Mouse (Mus musculus) olfactory bulb, adult 2 months (tissue): ENCODE results near the gene Trim54. TPM values are rescaled to one million over a fixed set of nuclear protein-coding genes. Genes with fewer than 3 reads are reported as not detected.

Source experiments
- H3K27ac ChIP-seq: fragments of 200-500 bp; 2 replicates; pipeline ENCODE4 v1.5.1; 2012; ENCODE audit warnings: low read depth, low read length; ENCODE audit not compliant: insufficient read depth
- H3K4me1 ChIP-seq: fragments of 200-500 bp; 2 replicates; pipeline ENCODE4 v1.6.1; 2012; ENCODE audit warnings: low read length; ENCODE audit not compliant: control insufficient read depth, insufficient read depth
- H3K4me3 ChIP-seq: fragments of 200-500 bp; 2 replicates; pipeline ENCODE4 v1.5.1; 2012; ENCODE audit warnings: mild to moderate bottlenecking, low read depth, low read length, moderate library complexity; ENCODE audit not compliant: insufficient read depth
- CTCF ChIP-seq: fragments of 200-500 bp; IDR thresholded peaks from 2 replicates; pipeline ENCODE4 v1.5.1; 2012; ENCODE audit warnings: low read depth, mild to moderate bottlenecking, low read length, moderate library complexity; ENCODE audit not compliant: insufficient read depth
- POLR2A ChIP-seq: fragments of 200-500 bp; IDR thresholded peaks from 2 replicates; pipeline ENCODE4 v1.6.1; 2012; ENCODE audit warnings: mild to moderate bottlenecking, low read depth, low read length, moderate library complexity; ENCODE audit not compliant: insufficient read depth
- WGBS: fragments of 180-500 bp; shearing (Covaris S2); methylation state at CpG from one replicate; pipeline ENCODE4 v1.1.7; 2018; 5-methylcytosine and 5-hydroxymethylcytosine counted together
- polyA plus RNA-seq: library from polyadenylated mRNA; stranded (reverse); fragments of >200 nt; gene quantifications from 2 replicates; pipeline ENCODE4 v1.2.4, GENCODE M21; 2012; ENCODE audit warnings: low replicate concordance; ENCODE audit not compliant: missing spikeins, insufficient read depth, insufficient read length

Gene Trim54
- polyA plus RNA-seq, 1 experiment = not detected

DNA sequence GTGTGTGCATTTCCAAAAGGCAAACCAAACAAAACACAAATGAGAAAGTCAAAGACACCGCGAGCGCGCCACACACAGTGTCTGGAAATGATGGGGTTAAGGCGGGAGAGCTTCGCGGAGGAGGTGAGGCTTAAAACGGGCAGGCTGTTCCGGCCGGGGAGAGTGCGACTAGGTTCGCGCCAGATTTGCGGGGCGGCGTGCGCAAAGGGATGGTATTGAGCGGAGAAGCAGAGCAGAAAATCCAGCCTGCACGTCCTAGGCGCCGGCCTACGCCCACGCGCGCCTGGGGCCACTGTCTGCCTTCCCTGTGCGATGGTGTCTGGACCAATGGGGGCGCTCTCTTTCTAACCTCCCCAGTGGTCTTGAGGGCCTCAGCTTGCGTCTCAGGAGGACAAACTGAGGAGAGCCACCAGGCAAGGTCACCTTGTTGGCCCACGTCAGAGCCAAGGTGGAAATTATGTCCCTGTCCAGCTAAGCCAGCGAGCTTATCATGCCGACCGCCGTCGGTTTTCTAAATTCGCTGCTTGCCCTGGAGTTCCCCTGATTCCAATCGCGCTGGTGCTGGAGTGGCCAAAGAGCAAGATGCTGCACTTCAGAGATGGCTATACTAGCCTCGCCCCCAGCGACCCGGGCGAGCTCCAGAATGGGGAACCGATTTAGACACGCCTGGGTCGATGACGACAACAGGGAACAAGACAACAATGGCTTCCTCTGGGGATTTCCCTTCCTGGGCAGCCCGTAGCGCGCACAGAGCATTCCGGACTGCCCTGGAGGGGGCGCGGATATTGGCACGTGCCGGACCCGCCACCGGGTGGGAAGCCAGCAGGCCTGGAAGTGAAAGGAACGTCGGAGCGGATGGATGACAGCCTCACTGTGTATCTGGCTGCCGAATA lies 21.5 kb upstream of the Trim54 start:
- Histone ChIP-seq H3K4me1 (peaks cover 39% of the 10 kb centered on the region), H3K27ac (no peak overlapping the region), H3K4me3 (peak overlapping the region; percentile 32)
- TF ChIP-seq POLR2A (no peak), CTCF (no peak; the same call in 1 of the 2 replicates)
- 1% methylated on average over 59 of the region's 59 CpGs for WGBS

DNA sequence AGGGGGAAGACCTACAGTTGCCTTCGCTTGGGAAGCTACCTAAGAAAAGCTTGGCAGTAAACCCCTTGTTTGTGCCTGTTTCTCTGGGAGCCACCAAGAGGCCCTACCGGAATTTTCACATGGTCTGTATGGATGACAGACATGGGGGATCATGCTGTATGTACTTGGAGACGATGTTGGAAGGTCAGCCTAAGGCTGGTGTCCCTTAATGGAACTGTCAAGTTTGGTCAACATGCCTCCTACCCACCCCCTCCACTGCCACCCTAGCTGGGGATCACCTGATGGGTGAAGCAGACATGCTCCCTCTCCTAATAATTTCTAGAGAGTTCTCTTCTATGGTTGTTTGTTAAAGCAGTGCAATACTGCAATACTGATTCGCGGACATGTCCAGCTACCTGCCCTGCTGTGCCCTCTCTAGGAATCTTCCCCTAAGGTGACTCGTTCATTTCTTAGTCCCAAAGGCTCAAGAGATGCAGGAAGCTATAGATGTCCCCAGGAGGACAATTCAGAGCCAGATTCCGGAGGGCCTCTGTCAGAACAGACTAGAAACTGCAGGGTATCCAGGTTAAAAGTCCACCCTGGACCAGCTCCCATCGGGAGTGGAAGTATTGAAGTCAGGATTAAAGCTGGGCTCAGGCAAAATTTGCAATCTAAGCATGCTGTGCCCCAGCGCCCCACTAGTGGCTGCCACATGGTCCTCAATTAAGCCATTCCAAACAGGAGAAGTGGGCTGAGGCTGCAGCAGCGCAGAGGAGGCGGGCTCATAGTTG lies 20.6 kb upstream of the Trim54 start:
- H3K4me3 ChIP-seq = peak overlapping the region; percentile 32; the same call in 1 of the 2 replicates
- H3K27ac ChIP-seq = no peak overlapping the region
- TF ChIP-seq POLR2A (no peak), CTCF (peak; percentile 25; the same call in 1 of the 2 replicates)
- 30% methylated on average over 11 of the region's 11 CpGs for WGBS
- H3K4me1 ChIP-seq = peaks cover 39% of the 10 kb centered on the region

DNA sequence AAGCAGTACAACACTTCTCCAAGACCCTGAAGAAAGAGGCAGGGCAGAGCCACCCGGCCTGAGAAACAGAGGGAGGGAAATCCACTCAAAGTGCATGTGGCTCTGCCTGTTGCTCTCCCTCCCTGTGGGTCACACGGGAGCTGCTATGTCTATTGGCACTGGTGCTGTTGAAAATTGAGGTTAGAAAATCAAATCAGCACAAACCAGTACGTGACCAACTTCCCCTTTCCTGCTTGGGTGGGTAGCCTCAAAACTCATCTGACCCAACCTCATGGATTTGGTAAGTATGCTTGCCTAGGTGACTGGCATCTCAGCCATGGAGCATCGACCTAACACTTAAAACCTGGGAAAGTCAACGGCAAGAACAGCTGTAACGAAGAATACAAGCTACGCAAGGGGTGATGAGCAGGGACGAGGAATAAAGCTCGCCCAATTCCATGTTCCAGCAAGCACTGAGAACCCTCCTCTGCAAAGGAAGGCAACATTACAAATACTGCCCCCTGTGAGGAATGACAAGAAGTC lies 10.6 kb upstream of the Trim54 start, which contains the start of gene Dnajc5g:
TSS of gene Dnajc5g (plus strand) at position 472 of the 522 bp plus-strand sequence.
- Histone ChIP-seq H3K4me3 (no peak within 1 kb of the TSS), H3K4me1 (no peaks in the 10 kb centered on the region), H3K27ac (no peak within 1 kb of the TSS)
- 88% methylated on average over 9 of the region's 9 CpGs for WGBS
- TF ChIP-seq CTCF = no peak
- no peak for TF ChIP-seq POLR2A

DNA sequence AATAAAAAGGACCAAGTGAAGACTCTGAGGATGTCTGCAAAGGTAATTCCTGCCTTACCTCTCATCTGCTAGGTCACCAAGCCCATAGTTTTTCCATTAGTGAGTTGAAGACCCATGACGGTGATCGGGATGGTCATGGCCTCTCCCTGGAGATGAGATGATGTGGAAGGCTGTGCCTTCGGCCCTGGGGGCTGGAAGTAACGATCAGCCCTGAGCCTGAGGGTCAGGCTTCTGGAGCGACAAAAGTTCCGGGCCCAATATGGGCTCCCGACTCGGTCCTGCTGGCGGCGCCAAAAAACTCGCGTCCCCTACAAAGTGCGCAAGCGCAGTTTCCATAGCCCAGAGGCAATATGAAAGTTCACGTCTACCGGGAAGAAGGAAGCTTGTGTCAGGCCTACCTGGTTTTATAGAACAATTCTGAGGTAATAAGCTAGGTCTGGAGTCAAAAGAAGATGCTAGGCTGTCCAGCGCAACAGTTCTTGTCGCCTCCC lies 8.5 kb upstream of the Trim54 start, which contains the start of gene Slc30a3:
TSS of gene Slc30a3 (minus strand) at position 238 of the 491 bp plus-strand sequence.
- Histone ChIP-seq H3K4me1 (no peaks in the 10 kb centered on the region), H3K4me3 (no peak within 1 kb of the TSS), H3K27ac (no peak within 1 kb of the TSS)
- WGBS = 95% methylated on average over 18 of the region's 18 CpGs
- no peak for TF ChIP-seq POLR2A
- TF ChIP-seq CTCF = no peak

DNA sequence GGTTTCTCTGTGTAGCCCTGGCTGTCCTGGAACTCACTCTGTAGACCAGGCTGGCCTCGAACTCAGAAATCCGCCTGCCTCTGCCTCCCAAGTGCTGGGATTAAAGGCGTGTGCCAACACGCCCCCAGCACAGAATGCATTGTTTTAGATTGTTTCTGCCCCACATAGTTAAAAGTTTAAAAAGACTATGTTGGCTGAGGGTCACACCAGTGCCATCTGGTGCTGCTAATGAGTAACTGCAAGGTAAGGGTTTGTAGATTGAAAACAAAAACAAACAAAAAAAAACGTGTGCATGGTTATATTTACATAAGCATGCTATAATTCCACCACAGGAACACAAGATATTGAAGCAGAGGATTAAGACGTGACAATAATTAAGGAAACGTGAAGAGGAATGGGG lies 5.7 kb upstream of the Trim54 start:
- no peaks in the 10 kb centered on the region for H3K4me1 ChIP-seq
- H3K27ac ChIP-seq = no peak overlapping the region
- 27% methylated on average over 7 of the region's 7 CpGs for WGBS
- H3K4me3 ChIP-seq = no peak overlapping the region
- TF ChIP-seq POLR2A = no peak
- no peak for TF ChIP-seq CTCF

DNA sequence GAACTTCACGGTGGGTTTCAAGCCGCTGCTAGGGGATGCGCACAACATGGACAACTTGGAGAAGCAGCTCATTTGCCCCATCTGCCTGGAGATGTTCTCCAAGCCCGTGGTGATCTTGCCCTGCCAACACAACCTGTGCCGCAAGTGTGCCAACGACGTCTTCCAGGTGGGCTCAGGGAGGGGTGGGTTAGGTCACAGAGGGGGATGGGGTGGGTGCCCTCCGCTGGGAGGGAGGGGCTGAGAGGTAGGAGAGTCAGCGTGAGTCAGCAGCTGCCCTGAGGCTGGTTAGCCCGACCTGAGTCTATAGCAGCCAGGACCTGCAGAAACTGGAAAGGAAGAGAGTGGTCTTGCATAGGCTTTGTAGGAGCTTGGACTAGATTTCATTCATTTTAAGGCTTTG lies 400 bp downstream of the Trim54 start:
- Histone ChIP-seq H3K27ac (no peak overlapping the region), H3K4me1 (no peaks in the 10 kb centered on the region), H3K4me3 (no peak overlapping the region)
- TF ChIP-seq CTCF (no peak), POLR2A (no peak)
- 35% methylated on average over 10 of the region's 10 CpGs for WGBS

DNA sequence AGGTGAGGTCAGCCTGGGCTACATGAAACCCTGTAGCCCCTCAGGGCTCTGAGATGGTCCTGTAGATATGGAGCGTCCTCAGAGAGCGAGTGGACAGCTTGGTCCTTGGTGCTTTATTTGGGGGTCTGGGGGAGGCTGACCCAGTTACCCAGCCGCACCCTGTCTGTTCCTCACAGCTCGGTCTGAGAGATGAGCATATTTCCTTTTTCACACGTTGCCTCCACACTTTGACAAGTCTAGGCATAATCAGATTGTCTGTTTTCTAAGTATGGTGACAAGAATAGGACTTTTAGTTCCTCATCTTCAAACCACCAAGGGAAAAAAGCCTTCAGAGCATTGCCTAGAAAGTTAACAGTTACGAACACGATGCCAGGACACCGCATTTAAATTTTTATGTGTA lies 4.6 kb downstream of the Trim54 start:
- TF ChIP-seq CTCF = no peak
- no peak for TF ChIP-seq POLR2A
- no peak overlapping the region for H3K27ac ChIP-seq
- WGBS = 84% methylated on average over 8 of the region's 8 CpGs
- H3K4me1 ChIP-seq = no peaks in the 10 kb centered on the region
- H3K4me3 ChIP-seq = no peak overlapping the region

DNA sequence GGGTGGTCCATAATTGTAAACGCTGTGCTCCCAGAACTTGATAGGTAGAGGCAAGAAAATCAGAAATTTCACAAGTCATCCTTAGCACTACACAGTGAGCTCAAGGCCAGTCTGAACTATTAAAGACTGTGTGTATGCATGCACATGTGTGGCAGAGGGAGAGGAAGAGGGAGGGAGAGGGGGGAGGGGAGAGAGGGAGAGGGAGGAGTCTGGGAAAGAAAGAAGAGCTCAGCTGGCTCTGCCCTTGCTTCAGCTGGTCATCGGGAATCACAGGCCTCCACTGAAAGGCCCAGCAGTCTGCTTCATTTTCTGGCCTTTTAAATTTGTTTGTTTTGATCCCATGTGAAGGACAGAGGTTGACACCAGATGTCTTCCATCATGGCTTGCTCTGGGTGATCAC lies 7.0 kb downstream of the Trim54 start:
- TF ChIP-seq POLR2A = no peak
- no peak for TF ChIP-seq CTCF
- WGBS = 43% methylated on average over 2 of the region's 2 CpGs
- Histone ChIP-seq H3K27ac (no peak overlapping the region), H3K4me1 (no peaks in the 10 kb centered on the region), H3K4me3 (no peak overlapping the region)
